Mouse (Mus musculus) small intestine, adult 2 months (tissue): ENCODE data around the gene Spred2. TPM values are rescaled to one million over a fixed set of nuclear protein-coding genes. Genes with fewer than 3 reads are reported as not detected.

Experiments
- H3K27ac ChIP-seq: fragments of 200-500 bp; 2 replicates; pipeline ENCODE4 v1.5.1; 2012; ENCODE audit warnings: low read depth, low read length, control low read depth, inconsistent platforms; ENCODE audit not compliant: insufficient read depth
- H3K27me3 ChIP-seq: fragments of 200-500 bp; 2 replicates; pipeline ENCODE4 v1.6.1; 2012; ENCODE audit warnings: mild to moderate bottlenecking, moderate library complexity, low read length, inconsistent platforms; ENCODE audit not compliant: control insufficient read depth, insufficient read depth
- H3K36me3 ChIP-seq: fragments of 200-500 bp; 2 replicates; pipeline ENCODE4 v1.6.1; 2012; ENCODE audit warnings: mild to moderate bottlenecking, low read length, control low read depth, inconsistent platforms; ENCODE audit not compliant: control insufficient read depth, insufficient read depth
- H3K4me1 ChIP-seq: fragments of 200-500 bp; 2 replicates; pipeline ENCODE4 v1.6.1; 2012; ENCODE audit warnings: low read length, inconsistent platforms, mixed read lengths; ENCODE audit not compliant: control insufficient read depth, insufficient read depth, insufficient read length
- H3K4me3 ChIP-seq: fragments of 200-500 bp; 2 replicates; pipeline ENCODE4 v1.5.1; 2012; ENCODE audit warnings: low read depth, mild to moderate bottlenecking, control low read depth, inconsistent platforms, low read length, moderate library complexity
- CTCF ChIP-seq: fragments of 200-500 bp; IDR thresholded peaks from 2 replicates; pipeline ENCODE4 v1.5.1; 2012; ENCODE audit warnings: low read depth, mild to moderate bottlenecking, control low read depth, inconsistent platforms, low read length, moderate library complexity, mixed read lengths; ENCODE audit not compliant: insufficient replicate concordance, insufficient read length; ENCODE audit errors: extremely low read depth
- POLR2A ChIP-seq: fragments of 200-500 bp; IDR thresholded peaks from 2 replicates; pipeline ENCODE4 v1.6.1; 2012; ENCODE audit warnings: low read depth, mild to moderate bottlenecking, control low read depth, inconsistent platforms, low read length, moderate library complexity
- WGBS: fragments of 180-500 bp; shearing (Covaris S2); methylation state at CpG from one replicate; pipeline ENCODE4 v1.1.7; 2018; 5-methylcytosine and 5-hydroxymethylcytosine counted together
- polyA plus RNA-seq: library from polyadenylated mRNA; depleted of rRNA; stranded (reverse); fragments of >200 nt; gene quantifications from 2 replicates; pipeline ENCODE4 v1.2.3, GENCODE M21; 2012; rRNA removed

Gene Spred2
- polyA plus RNA-seq, 1 experiment: 21.2 TPM

- H3K4me3 ChIP-seq: no peak overlapping the region
- no peaks in the 10 kb centered on the region for H3K4me1 ChIP-seq
- TF ChIP-seq POLR2A: no peak
- no peak overlapping the region for H3K27ac ChIP-seq
- H3K27me3 ChIP-seq: no peaks in the 10 kb centered on the region
- H3K36me3 ChIP-seq: peaks cover 64% of the 10 kb centered on the region
- whole genome bisulfite sequencing: 47% methylated on average over 1 of the region's 1 CpGs
Measured at GRCm38 (mm10) chr11:20067521-20067920, 143.3 kb downstream of the Spred2 start.

GRCm38 (mm10) chr11:20068346-20069004 lies 144.3 kb downstream of the Spred2 start:
- no peak for TF ChIP-seq POLR2A
- TF ChIP-seq CTCF: no peak
- Histone ChIP-seq H3K27me3 (no peaks in the 10 kb centered on the region), H3K4me1 (no peaks in the 10 kb centered on the region), H3K4me3 (no peak overlapping the region), H3K36me3 (peaks cover 64% of the 10 kb centered on the region), H3K27ac (no peak overlapping the region)
- WGBS: 96% methylated on average over 6 of the region's 6 CpGs

DNA sequence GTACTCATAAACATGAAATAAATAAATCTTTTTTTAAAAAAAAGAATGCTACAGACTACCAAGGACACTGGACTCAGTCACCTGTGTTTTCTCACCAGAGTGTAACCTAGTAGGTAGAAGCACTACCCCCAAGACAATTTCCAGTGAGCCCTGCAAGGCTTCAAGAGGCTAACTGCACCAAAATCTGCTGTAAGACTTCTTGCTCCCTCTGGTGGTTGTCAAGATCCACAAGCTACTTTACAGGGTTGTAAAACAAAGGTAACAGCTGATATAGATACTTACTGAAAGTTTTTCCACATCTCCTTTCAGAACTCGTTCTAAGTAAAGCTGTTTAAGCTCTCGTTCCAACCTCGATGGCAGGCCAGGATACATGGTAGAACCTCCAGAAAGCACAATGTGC lies 148.0 kb downstream of the Spred2 start:
- no peak for TF ChIP-seq POLR2A
- TF ChIP-seq CTCF: no peak
- peaks cover 56% of the 10 kb centered on the region for H3K36me3 ChIP-seq

DNA sequence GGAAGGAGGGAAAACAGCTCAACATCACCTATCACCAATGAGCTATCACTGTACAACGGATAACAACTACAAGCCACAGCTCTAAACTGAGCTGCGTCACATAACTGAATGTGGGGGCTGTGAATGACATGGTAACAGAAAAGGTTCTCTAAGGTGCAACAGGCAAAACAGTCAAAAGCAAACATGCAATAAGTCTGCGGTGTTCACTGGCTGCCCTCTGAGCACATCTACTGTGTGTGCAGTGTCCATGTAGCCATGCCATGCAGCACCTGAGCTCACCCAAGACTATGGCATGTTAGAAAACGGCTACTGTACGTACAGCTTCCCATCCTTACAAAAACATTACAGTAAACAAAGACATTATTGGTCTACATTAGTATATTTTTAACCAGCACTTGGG lies 148.7 kb downstream of the Spred2 start:
- no peak overlapping the region for H3K27ac ChIP-seq
- no peak for TF ChIP-seq POLR2A
- TF ChIP-seq CTCF: no peak
- H3K36me3 ChIP-seq: peaks cover 59% of the 10 kb centered on the region
- H3K27me3 ChIP-seq: no peaks in the 10 kb centered on the region
- 94% methylated on average over 5 of the region's 5 CpGs for WGBS
- no peaks in the 10 kb centered on the region for H3K4me1 ChIP-seq
- no peak overlapping the region for H3K4me3 ChIP-seq

More for the DNA sequence above, 148.0 kb downstream of the Spred2 start:
- H3K4me3 ChIP-seq: no peak overlapping the region
- H3K4me1 ChIP-seq: no peaks in the 10 kb centered on the region
- no peaks in the 10 kb centered on the region for H3K27me3 ChIP-seq
- 58% methylated on average over 3 of the region's 3 CpGs for WGBS
- H3K27ac ChIP-seq: no peak overlapping the region

Other genes with a start within 250 kb of the Spred2 start
- 4.6 and 10.7 TPM in 2 replicates for gene Actr2, start 188.5 kb downstream of the Spred2 start, polyA plus RNA-seq